Mouse (Mus musculus): ENCODE measurements around the gene Atp5d. TPM values are rescaled to one million over a fixed set of nuclear protein-coding genes. Genes with fewer than 3 reads are reported as not detected.

The Atp5d gene
- polyA plus RNA-seq, 1 experiment from 2014 or later: 854 TPM

DNA sequence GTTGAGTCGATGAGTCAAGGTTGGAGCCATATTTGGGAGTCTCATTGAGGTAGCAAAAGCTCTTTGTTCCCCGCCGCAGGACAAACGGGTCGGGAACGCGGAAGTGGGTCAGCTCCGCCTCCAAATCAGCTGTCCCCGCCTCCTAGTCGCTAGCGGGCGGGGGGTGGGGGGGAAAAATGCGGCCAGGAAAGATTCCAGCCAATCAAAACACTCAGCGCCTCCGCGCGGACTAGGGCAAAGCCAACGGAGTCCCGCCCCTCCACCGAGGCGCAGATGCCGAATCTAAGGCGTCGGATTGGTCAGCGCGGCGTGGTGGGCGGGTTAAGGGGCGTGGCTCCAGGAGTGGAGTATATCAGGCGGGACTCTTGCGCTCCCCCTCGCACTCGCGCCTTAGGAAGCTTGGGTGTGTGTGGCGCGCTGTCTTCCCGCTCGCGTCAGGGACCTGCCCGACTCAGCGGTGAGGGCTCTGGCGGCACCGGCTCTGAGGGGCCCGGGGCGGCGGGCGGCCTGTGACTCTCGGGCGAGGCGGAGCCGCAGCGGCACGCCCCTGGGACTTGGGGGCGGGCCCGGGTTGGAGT lies 29.1 kb downstream of the Atp5d start:
- no peaks in the 10 kb centered on the region for H3K27me3 ChIP-seq (replicated peaks; ENCODE audit: control insufficient read depth, insufficient read depth, low read length)
- under 1% methylated on average over 55 of the region's 55 CpGs for WGBS
- H3K4me3 ChIP-seq (ENCODE audit: low read length): peak overlapping the region; percentile 85

DNA sequence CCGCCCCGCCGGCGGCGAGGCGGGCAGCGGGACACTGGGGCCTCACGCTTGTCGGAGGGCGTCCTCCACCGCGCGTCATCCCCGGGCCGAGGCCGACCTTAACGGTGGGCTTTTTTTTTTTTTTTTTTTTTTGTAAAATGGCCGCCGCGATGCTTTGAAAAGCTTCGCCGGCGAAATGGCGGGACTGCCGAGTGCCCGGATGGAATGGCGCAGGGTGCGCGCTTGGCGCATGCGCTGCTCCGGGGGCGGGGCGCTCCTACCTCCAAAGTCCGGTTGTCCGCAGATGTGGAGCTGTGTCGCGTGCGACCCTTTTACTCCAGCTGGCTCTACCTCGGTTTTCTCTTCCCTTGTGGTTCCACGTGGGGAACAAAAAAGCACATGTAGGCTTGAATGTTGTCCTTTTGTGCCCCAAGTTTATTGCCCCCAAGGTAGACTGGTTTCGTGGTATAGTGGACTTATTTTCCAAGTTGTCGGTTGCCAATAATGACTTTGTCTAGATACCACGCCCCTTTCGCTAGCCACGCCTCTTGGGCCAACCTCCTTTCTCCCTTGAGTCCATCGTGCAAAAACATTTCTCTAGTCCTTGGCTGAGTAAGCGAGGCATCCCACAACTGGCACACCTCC lies 29.7 kb downstream of the Atp5d start:
- Histone ChIP-seq H3K27ac (ENCODE audit: low read length) (peak overlapping the region; percentile 100), H3K4me1 (ENCODE audit: control insufficient read depth, insufficient read depth, low read length) (peaks cover 53% of the 10 kb centered on the region), H3K4me3 (ENCODE audit: low read length) (peak overlapping the region; percentile 85), H3K9me3 (ENCODE audit: control insufficient read depth, low read length) (no peaks in the 10 kb centered on the region), H3K9ac (ENCODE audit: low read depth, low read length) (peak overlapping the region; percentile 98), H3K4me2 (ENCODE audit: low read depth, low read length) (peak overlapping the region; percentile 77), H3K27me3 (replicated peaks; ENCODE audit: control insufficient read depth, insufficient read depth, low read length) (no peaks in the 10 kb centered on the region), H3K36me3 (ENCODE audit: control insufficient read depth, insufficient read depth, low read length) (peaks cover 20% of the 10 kb centered on the region)
- WGBS: under 1% methylated on average over 48 of the region's 48 CpGs
- ATAC-seq: peak; percentile 55

More for the DNA sequence above, 29.1 kb downstream of the Atp5d start:
- Histone ChIP-seq H3K9ac (ENCODE audit: low read depth, low read length) (peak overlapping the region; percentile 98), H3K27ac (ENCODE audit: low read length) (peak overlapping the region; percentile 100), H3K4me1 (ENCODE audit: control insufficient read depth, insufficient read depth, low read length) (peaks cover 59% of the 10 kb centered on the region), H3K36me3 (ENCODE audit: control insufficient read depth, insufficient read depth, low read length) (peaks cover 20% of the 10 kb centered on the region), H3K9me3 (ENCODE audit: control insufficient read depth, low read length) (no peaks in the 10 kb centered on the region), H3K4me2 (ENCODE audit: low read depth, low read length) (peak overlapping the region; percentile 77)
- ATAC-seq: peak; percentile 89

DNA sequence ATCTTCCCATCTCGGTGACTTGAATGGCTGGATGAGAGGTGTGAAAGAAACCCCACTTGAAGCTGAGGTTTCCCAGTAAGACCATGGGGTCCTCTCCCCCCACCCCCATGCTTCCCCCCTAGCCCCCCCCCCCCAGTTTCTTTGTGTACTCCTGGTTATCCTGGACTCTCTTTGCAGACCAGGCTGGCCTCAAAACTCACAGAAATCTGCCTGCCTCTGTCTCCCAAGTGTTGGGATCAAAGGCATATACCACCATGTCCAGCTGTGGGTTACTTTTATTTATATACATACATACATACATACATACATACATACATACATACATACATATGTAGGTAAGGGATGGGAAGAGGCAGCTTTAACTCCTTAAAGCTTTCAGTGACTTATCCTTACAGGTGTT lies 30.6 kb downstream of the Atp5d start:
- H3K4me3 ChIP-seq (ENCODE audit: low read length): peak overlapping the region; percentile 85
- H3K9ac ChIP-seq (ENCODE audit: low read depth, low read length): peak overlapping the region; percentile 98
- peaks cover 20% of the 10 kb centered on the region for H3K36me3 ChIP-seq (ENCODE audit: control insufficient read depth, insufficient read depth, low read length)
- no peaks in the 10 kb centered on the region for H3K9me3 ChIP-seq (ENCODE audit: control insufficient read depth, low read length)
- ATAC-seq: no peak
- peaks cover 46% of the 10 kb centered on the region for H3K4me1 ChIP-seq (ENCODE audit: control insufficient read depth, insufficient read depth, low read length)
- no peaks in the 10 kb centered on the region for H3K27me3 ChIP-seq (replicated peaks; ENCODE audit: control insufficient read depth, insufficient read depth, low read length)
- WGBS: 58% methylated on average over 1 of the region's 1 CpGs
- H3K4me2 ChIP-seq (ENCODE audit: low read depth, low read length): peak overlapping the region; percentile 77
- H3K27ac ChIP-seq (ENCODE audit: low read length): peak overlapping the region; percentile 100; the same call in 1 of the 2 replicates

DNA sequence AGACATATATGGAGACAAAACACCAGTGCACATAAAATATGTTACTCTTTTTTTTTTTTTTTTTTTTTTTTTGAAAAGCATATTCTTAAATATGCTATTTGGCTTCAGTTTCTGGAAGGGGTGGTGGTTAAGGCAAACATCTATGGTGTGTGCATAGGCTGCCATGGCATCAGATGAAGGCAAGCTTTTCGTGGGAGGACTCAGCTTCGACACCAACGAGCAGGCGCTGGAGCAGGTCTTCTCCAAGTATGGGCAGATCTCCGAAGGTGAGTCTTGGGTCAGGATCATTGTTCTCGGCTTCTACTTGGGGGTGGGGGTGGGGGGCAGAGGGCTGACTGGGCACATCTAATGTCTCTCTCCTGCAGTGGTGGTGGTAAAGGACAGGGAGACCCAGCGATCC lies 31.2 kb downstream of the Atp5d start:
- Histone ChIP-seq H3K27ac (ENCODE audit: low read length) (no peak overlapping the region), H3K36me3 (ENCODE audit: control insufficient read depth, insufficient read depth, low read length) (peaks cover 20% of the 10 kb centered on the region), H3K9me3 (ENCODE audit: control insufficient read depth, low read length) (no peaks in the 10 kb centered on the region), H3K27me3 (replicated peaks; ENCODE audit: control insufficient read depth, insufficient read depth, low read length) (no peaks in the 10 kb centered on the region), H3K4me2 (ENCODE audit: low read depth, low read length) (no peak overlapping the region), H3K4me1 (ENCODE audit: control insufficient read depth, insufficient read depth, low read length) (peaks cover 41% of the 10 kb centered on the region), H3K4me3 (ENCODE audit: low read length) (no peak overlapping the region), H3K9ac (ENCODE audit: low read depth, low read length) (no peak overlapping the region)
- no peak for ATAC-seq
- 89% methylated on average over 7 of the region's 7 CpGs for WGBS

DNA sequence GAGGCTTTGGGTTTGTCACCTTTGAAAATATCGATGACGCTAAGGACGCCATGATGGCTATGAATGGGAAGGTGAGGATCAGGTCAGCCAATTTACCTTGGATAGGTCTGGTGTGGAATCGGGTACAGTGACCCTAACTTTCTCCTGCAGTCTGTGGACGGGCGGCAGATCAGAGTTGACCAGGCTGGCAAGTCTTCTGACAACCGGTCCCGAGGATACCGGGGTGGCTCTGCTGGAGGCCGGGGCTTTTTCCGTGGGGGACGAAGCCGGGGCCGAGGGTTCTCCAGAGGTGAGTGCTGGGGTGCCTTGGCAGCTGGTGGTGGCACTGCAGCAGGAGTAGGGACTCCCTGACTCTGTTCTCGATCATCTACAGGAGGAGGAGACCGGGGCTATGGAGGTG lies 31.6 kb downstream of the Atp5d start:
- Histone ChIP-seq H3K4me1 (ENCODE audit: control insufficient read depth, insufficient read depth, low read length) (peaks cover 41% of the 10 kb centered on the region), H3K9ac (ENCODE audit: low read depth, low read length) (peak overlapping the region; percentile 24; the same call in 1 of the 2 replicates), H3K9me3 (ENCODE audit: control insufficient read depth, low read length) (no peaks in the 10 kb centered on the region), H3K36me3 (ENCODE audit: control insufficient read depth, insufficient read depth, low read length) (peaks cover 20% of the 10 kb centered on the region), H3K27ac (ENCODE audit: low read length) (no peak overlapping the region), H3K4me2 (ENCODE audit: low read depth, low read length) (no peak overlapping the region), H3K4me3 (ENCODE audit: low read length) (no peak overlapping the region), H3K27me3 (replicated peaks; ENCODE audit: control insufficient read depth, insufficient read depth, low read length) (no peaks in the 10 kb centered on the region)
- WGBS: 94% methylated on average over 16 of the region's 16 CpGs
- ATAC-seq: no peak

DNA sequence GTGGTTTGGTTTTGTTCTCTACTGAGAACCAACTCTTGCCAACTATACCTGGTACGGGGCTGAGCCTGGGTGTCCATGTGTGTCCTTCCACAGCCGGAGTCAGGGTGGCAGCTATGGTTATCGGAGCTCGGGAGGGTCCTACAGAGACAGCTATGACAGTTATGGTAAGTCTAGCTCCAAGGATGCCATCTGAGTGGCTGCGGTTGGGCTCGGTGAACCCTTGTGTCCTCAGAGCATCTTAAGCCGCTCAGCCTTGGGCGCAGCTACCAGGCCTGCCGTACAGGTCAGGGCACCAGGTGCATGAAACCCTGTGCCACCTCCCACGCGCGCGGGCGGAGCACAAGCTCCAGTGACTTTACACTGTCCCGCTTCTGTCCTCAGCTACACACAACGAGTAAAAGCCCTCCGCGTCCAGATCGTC lies 32.2 kb downstream of the Atp5d start:
- H3K4me3 ChIP-seq (ENCODE audit: low read length): no peak overlapping the region
- no peak overlapping the region for H3K27ac ChIP-seq (ENCODE audit: low read length)
- no peaks in the 10 kb centered on the region for H3K27me3 ChIP-seq (replicated peaks; ENCODE audit: control insufficient read depth, insufficient read depth, low read length)
- peaks cover 20% of the 10 kb centered on the region for H3K36me3 ChIP-seq (ENCODE audit: control insufficient read depth, insufficient read depth, low read length)
- 95% methylated on average over 19 of the region's 19 CpGs for WGBS
- no peak overlapping the region for H3K4me2 ChIP-seq (ENCODE audit: low read depth, low read length)
- no peak for ATAC-seq
- H3K4me1 ChIP-seq (ENCODE audit: control insufficient read depth, insufficient read depth, low read length): peaks cover 35% of the 10 kb centered on the region
- 0 out of 2 replicates have a peak overlapping the region, but pooled peaks have one; percentile 24 for H3K9ac ChIP-seq (ENCODE audit: low read depth, low read length)
- no peaks in the 10 kb centered on the region for H3K9me3 ChIP-seq (ENCODE audit: control insufficient read depth, low read length)

DNA sequence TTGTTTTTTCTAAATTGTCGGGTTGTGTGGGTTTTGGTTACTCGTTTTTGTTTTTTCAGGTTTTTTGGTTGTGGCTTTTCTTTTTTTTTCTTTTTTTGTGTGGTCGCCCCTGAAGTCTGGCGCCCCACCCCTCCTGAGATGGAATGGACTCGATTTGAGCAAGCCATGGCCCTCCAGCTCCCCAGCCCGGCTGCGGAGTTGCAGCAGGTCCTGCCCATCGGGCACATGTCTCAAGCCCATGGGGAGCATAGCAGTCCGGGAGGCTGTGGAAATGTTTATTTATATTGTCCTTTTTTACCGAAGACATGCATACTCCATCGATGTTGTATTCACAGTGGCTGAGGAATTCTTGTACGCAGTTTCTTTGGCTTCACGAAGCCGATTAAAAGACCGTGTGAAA lies 32.8 kb downstream of the Atp5d start:
- ATAC-seq: no peak
- Histone ChIP-seq H3K36me3 (ENCODE audit: control insufficient read depth, insufficient read depth, low read length) (peaks cover 20% of the 10 kb centered on the region), H3K9ac (ENCODE audit: low read depth, low read length) (peak overlapping the region; percentile 21; the same call in 1 of the 2 replicates), H3K9me3 (ENCODE audit: control insufficient read depth, low read length) (no peaks in the 10 kb centered on the region), H3K27me3 (replicated peaks; ENCODE audit: control insufficient read depth, insufficient read depth, low read length) (no peaks in the 10 kb centered on the region), H3K4me2 (ENCODE audit: low read depth, low read length) (no peak overlapping the region), H3K27ac (ENCODE audit: low read length) (no peak overlapping the region), H3K4me1 (ENCODE audit: control insufficient read depth, insufficient read depth, low read length) (peaks cover 30% of the 10 kb centered on the region), H3K4me3 (ENCODE audit: low read length) (no peak overlapping the region)
- WGBS: 82% methylated on average over 15 of the region's 15 CpGs

DNA sequence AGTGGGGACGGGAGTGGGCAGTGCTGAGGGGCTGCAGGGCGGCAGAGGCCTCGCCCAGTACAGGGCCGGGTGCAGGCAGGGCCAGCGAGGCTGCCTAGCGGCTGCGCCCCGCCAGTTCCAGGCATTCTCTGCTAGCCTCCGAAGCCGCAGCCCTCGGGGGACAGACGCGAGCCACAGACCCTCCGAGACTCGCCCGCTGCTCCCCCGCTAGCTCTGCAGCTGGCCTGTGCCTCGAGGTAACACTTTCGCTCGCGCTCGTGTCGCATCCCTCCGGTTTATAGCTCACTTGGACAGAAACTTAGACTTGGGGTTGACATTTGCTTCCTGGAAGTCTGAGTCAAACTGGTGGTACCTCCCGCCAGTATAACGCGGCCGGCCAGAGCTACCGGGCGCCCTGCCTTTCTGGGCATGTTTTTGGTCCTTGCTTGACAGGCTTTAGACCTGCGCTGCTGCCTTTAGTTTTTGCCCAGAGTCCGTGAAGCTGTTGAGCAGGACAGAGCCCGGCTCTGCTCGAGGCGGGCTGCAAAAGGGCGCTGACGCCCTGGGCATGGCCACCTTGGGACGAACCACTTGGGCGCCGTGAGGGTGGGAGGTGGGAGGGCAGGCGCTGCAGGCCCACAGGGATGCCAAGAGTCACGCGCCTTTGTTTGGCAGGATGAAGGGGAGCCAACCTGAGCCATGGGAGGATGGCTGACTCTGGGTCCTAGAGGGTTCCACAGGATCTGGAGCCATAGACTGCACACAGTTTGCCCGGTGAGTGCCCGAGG lies 33.5 kb downstream of the Atp5d start:
- Histone ChIP-seq H3K36me3 (ENCODE audit: control insufficient read depth, insufficient read depth, low read length) (peaks cover 20% of the 10 kb centered on the region), H3K27me3 (replicated peaks; ENCODE audit: control insufficient read depth, insufficient read depth, low read length) (no peaks in the 10 kb centered on the region), H3K4me1 (ENCODE audit: control insufficient read depth, insufficient read depth, low read length) (peaks cover 26% of the 10 kb centered on the region), H3K9ac (ENCODE audit: low read depth, low read length) (peak overlapping the region; percentile 71), H3K4me2 (ENCODE audit: low read depth, low read length) (peak overlapping the region; percentile 52), H3K27ac (ENCODE audit: low read length) (peak overlapping the region; percentile 91), H3K9me3 (ENCODE audit: control insufficient read depth, low read length) (no peaks in the 10 kb centered on the region), H3K4me3 (ENCODE audit: low read length) (peak overlapping the region; percentile 60; the same call in 1 of the 2 replicates)
- ATAC-seq: no peak
- 81% methylated on average over 45 of the region's 45 CpGs for WGBS

DNA sequence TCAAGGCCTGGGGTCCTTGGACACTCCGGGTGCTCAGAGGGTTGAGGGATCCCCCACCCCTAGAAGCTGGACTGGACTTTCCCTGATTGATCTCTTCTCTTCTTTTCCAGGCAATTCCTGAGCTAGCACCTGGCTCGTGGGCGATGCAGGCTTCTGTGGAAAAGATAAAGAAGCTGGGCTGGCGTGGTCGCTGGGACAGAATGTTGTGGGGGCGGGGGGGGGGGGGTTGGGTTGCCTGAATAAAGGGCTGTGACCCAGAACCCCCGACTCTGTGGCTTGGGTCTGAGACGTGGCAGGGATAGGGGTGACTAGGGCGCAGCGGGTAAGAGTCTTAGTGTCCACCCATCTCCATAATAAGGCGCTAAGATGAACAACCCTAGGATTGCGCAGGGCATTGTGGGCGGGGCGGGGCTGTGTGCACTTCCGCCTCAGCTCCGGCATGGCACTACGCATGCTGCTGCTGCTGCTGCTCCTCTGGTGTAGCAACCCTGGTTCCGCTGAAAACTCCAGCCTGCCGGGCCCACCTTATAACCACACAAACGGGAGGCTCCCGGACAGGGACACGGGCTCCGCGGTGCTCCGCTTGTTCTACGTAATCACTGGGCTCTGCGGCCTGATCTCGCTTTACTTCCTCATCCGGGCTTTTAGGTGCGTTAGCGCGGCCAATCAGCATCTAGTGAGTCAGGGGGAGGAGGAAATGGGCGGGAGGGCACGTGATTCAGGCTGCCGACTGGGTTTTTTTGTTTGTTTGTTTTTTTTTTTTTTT lies 34.3 kb downstream of the Atp5d start, which contains the start of gene 1600002K03Rik:
Gene 1600002K03Rik (plus strand): TSS at position 418 of the 766 bp plus-strand sequence.
- no peaks in the 10 kb centered on the region for H3K27me3 ChIP-seq (replicated peaks; ENCODE audit: control insufficient read depth, insufficient read depth, low read length)
- ATAC-seq: peak; percentile 79
- WGBS: 6% methylated on average over 35 of the region's 35 CpGs
- peak within 1 kb of the TSS; percentile 52 for H3K4me2 ChIP-seq (ENCODE audit: low read depth, low read length)
- H3K4me1 ChIP-seq (ENCODE audit: control insufficient read depth, insufficient read depth, low read length): peaks cover 24% of the 10 kb centered on the region
- no peaks in the 10 kb centered on the region for H3K9me3 ChIP-seq (ENCODE audit: control insufficient read depth, low read length)
- H3K36me3 ChIP-seq (ENCODE audit: control insufficient read depth, insufficient read depth, low read length): peaks cover 20% of the 10 kb centered on the region
- H3K9ac ChIP-seq (ENCODE audit: low read depth, low read length): peak within 1 kb of the TSS; percentile 71
- peak within 1 kb of the TSS; percentile 91 for H3K27ac ChIP-seq (ENCODE audit: low read length)
- H3K4me3 ChIP-seq (ENCODE audit: low read length): peak within 1 kb of the TSS; percentile 60

Measured in intestine, embryonic 16.5 days (tissue).